Mouse (Mus musculus) brain, embryonic 14.5 days (tissue): ENCODE results near the gene Cfap100. TPM values are rescaled to one million over a fixed set of nuclear protein-coding genes. Genes with fewer than 3 reads are reported as not detected.
A peak's percentile ranks its signal among the peaks of the same experiment; 100 is the strongest.

ENCODE experiments used
- DNase-seq: peaks from one replicate; pipeline ENCODE4 v3.0.0-alpha.2; 2011; ENCODE audit warnings: low read depth
- CTCF ChIP-seq: fragments of 200-500 bp; IDR thresholded peaks from 2 replicates; pipeline ENCODE4 v1.5.1; 2012; ENCODE audit warnings: inconsistent platforms, mild to moderate bottlenecking, moderate library complexity, borderline replicate concordance; ENCODE audit not compliant: insufficient read depth, insufficient read length; ENCODE audit errors: extremely low read depth
- POLR2A ChIP-seq: fragments of 200-500 bp; IDR thresholded peaks from 2 replicates; pipeline ENCODE4 v1.6.1; 2012; ENCODE audit warnings: mild to moderate bottlenecking, inconsistent platforms, borderline replicate concordance; ENCODE audit not compliant: poor library complexity, insufficient read depth, insufficient read length, severe bottlenecking; ENCODE audit errors: extremely low read depth
- polyA plus RNA-seq: library from polyadenylated mRNA; depleted of rRNA; stranded (reverse); fragments of >200 nt; gene quantifications from 2 replicates; pipeline ENCODE4 v1.2.3, GENCODE M21; 2012

Cfap100 gene
- polyA plus RNA-seq, 1 experiment = 10.1 TPM

GRCm38 (mm10) chr6:90408632-90409031 lies 20.0 kb downstream of the Cfap100 start:
- TF ChIP-seq CTCF = no peak
- no peak for TF ChIP-seq POLR2A

GRCm38 (mm10) chr6:90397291-90397690 lies 31.3 kb downstream of the Cfap100 start:
- TF ChIP-seq CTCF (no peak), POLR2A (no peak)
- no peak for DNase-seq

More at GRCm38 (mm10) chr6:90408632-90409031, 20.0 kb downstream of the Cfap100 start:
- DNase-seq = no peak

GRCm38 (mm10) chr6:90395751-90396150 lies 32.8 kb downstream of the Cfap100 start:
- no peak for TF ChIP-seq POLR2A
- no peak for TF ChIP-seq CTCF
- no peak for DNase-seq

GRCm38 (mm10) chr6:90393948-90394347 lies 34.6 kb downstream of the Cfap100 start:
- TF ChIP-seq CTCF (no peak), POLR2A (no peak)
- DNase-seq = no peak

GRCm38 (mm10) chr6:90390629-90391028 lies 38.0 kb downstream of the Cfap100 start:
- no peak for DNase-seq
- TF ChIP-seq CTCF = no peak
- TF ChIP-seq POLR2A = no peak

- DNase-seq = no peak
- TF ChIP-seq POLR2A = no peak
- TF ChIP-seq CTCF = no peak
Measured at GRCm38 (mm10) chr6:90381465-90381864, 47.1 kb downstream of the Cfap100 start.

GRCm38 (mm10) chr6:90377708-90378107 lies 50.9 kb downstream of the Cfap100 start:
- TF ChIP-seq POLR2A (no peak), CTCF (no peak)
- DNase-seq = no peak

DNA sequence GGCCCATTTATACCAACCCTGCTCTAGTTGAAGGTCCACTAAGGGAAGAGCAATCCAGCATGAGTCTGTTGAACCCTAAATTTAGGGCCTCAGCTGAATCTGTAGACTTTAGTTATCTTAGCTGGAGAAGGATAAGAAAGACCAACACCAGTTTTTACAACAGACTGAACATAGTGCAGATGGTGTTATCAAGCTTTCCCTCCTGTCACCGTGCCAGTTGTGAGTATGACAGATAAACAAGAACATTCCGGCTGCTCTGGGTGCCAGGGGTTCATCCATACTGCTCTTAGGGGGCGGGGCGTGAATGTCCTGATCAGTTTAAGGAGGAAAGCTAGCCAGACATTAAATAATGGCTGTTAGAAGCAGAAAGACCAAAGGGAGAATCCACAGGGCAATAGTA lies 54.0 kb downstream of the Cfap100 start:
- TF ChIP-seq POLR2A (no peak), CTCF (no peak)
- no peak for DNase-seq

GRCm38 (mm10) chr6:90369725-90370553 lies 58.7 kb downstream of the Cfap100 start:
- TF ChIP-seq CTCF (no peak), POLR2A (no peak)
- peak; percentile 64 for DNase-seq

- TF ChIP-seq POLR2A (peak; percentile 81), CTCF (no peak)
- DNase-seq = peak; percentile 99
Measured at GRCm38 (mm10) chr6:90368976-90369724, 59.4 kb downstream of the Cfap100 start, which contains the start of gene Zxdc. Zxdc (plus strand) TSS chr6:90369492.

DNA sequence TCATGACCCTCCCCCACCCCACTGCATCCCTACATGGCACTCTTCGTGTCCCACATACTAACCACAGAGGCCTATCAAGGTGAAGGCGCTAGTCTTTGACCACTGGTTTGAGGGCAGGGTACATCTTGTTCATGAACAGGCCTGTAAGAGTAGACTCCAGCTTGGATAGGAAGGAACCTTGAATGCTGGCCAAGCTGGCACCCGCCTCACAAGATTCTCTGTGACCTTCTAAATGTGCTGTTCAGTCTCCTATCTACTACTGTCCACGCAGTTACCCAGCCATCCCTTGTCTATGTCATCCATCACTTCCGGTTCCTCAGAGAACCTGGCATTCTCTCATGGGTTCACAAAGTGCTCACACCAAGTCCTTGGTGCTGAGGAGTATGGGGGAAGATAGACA lies 65.3 kb downstream of the Cfap100 start:
- DNase-seq = no peak
- TF ChIP-seq CTCF (no peak), POLR2A (no peak)
